Mouse (Mus musculus): ENCODE results near the gene Tdgf1. TPM values are rescaled to one million over a fixed set of nuclear protein-coding genes. Genes with fewer than 3 reads are reported as not detected.

The Tdgf1 gene
- polyA plus RNA-seq, 1 experiment: not detected

DNA sequence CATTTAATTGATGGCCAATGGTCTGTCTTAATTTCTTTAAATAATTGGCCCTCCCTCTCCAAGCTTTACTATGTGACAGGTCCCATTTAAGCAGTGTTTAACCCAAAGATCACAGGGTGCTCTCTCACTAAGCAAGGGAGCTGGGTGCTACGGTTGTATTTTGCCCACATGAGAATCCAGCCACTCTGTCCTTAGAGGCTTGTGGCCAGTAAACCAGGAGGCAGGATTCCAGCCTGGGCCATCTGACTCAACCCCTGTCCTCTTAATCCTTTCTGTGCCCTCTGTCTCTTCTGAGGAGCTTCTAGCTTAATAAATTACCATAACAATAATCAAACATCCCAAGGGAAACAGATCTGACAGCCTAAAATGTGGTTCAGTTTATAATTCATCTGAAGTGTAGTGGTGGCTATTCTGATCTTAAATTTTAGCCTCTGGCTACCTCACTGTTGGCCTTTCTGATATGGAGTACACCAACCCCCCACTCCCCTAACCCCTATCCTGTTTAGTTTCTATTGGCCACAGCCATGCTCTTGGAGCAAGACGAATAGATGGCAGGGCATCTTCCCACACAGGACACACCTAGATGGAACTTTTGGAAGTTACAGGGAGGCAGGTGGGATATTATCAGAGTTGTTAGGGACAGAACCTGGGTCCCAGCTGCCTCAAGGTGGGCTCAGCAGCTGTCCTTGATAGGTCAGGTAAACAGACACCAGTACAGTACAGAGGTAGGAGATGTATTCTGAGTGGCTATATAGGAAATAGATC, 8.9 kb upstream of the Tdgf1 start:
- H3K4me3 ChIP-seq (ENCODE audit: insufficient read depth, low read length): no peak overlapping the region
- H3K4me1 ChIP-seq (ENCODE audit: control insufficient read depth, insufficient read depth, low read length): 0 out of 2 replicates have a peak, but pooled peaks cover 3% of the 10 kb centered on the region
- TF ChIP-seq POLR2A (IDR thresholded peaks at IDR 0.05; ENCODE audit: borderline replicate concordance, low read depth, low read length) (no peak), CTCF (IDR thresholded peaks at IDR 0.05; ENCODE audit: low read depth, low read length) (no peak)
- H3K27ac ChIP-seq (ENCODE audit: insufficient read depth, low read depth, low read length): no peak overlapping the region

DNA sequence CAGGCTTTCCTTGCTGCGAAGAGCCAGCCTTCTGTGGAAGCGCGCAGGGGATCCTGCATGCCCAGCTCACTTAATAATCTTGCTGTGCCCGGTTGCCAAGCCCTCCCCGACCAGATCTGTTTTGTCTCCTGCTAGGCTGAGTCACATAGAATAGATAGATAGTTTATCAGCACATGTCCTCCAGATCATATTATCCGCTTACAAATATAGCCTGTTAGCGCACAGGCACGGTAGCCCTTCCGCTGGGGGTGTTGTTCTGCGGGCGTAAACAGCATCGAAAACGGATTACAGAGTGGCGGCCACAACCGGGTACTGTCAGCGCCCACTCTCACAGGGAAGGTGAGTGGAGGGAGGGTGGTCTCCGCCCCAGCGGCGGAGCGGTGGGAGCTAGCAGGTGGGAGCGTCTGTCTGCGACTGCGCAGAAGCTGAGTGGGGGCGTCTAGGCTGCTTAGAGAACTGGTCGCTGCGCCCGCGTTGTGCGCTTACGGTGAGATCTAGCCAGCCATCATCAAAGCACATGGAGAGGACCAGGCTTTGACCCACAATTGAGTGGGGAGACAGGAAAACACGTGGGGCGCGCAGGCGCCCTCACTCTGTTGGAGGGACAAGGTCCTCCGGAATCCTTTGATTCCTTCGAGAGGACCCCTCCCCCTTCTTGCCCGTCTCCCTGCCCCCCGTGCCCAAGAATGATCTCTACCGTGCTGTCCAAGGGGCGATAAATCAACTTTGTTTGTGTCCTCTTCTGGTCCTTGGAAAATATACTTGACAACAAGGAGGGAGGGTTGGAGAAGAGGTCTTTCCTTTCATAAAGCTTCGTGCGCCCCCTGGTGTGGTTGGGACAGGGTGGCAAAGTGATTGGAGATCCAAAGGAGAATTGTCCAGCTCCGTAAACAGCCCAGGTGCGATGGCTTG, 7.8 kb upstream of the Tdgf1 start:
- H3K4me3 ChIP-seq (ENCODE audit: insufficient read depth, low read length): peak overlapping the region; percentile 58

DNA sequence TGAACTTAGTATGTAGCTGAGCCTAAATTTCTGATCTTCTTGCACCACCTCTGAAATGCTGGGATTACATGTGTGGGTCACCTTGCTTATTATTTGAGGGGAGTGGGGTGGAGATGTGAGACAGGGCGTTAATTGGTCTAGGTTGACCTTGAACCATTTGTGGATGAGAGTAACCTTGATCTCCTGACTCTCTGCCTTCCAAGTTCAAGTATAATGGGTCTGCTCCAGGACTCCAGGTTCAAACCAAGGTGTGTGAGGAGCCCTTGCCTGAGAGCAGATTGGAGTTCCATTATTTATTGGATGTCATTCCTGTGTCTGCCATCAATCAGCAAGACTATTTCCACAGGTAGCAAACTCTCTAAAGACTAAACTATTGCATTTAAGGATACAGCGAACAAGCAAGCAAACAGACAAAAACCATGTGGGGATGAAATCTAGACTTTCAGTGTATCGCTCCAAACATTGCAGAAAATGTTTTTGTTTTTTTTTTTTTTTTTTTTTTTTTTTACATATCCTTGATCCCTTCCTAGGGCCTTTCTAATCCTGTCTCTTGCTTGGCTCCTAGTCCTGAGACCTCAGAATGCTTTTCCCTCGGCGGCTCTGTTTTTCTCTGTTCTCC, 7.1 kb upstream of the Tdgf1 start:
- no peak for TF ChIP-seq POLR2A (IDR thresholded peaks at IDR 0.05; ENCODE audit: borderline replicate concordance, low read depth, low read length)
- TF ChIP-seq CTCF (IDR thresholded peaks at IDR 0.05; ENCODE audit: low read depth, low read length): no peak
- Histone ChIP-seq H3K27ac (ENCODE audit: insufficient read depth, low read depth, low read length) (no peak overlapping the region), H3K4me1 (ENCODE audit: control insufficient read depth, insufficient read depth, low read length) (0 out of 2 replicates have a peak, but pooled peaks cover 3% of the 10 kb centered on the region), H3K4me3 (ENCODE audit: insufficient read depth, low read length) (no peak overlapping the region)

More for the DNA sequence above, 7.8 kb upstream of the Tdgf1 start:
- 0 out of 2 replicates have a peak, but pooled peaks cover 3% of the 10 kb centered on the region for H3K4me1 ChIP-seq (ENCODE audit: control insufficient read depth, insufficient read depth, low read length)
- TF ChIP-seq CTCF (IDR thresholded peaks at IDR 0.05; ENCODE audit: low read depth, low read length) (peak; percentile 32; the same call in 1 of the 2 replicates), POLR2A (IDR thresholded peaks at IDR 0.05; ENCODE audit: borderline replicate concordance, low read depth, low read length) (no peak)
- H3K27ac ChIP-seq (ENCODE audit: insufficient read depth, low read depth, low read length): no peak overlapping the region

DNA sequence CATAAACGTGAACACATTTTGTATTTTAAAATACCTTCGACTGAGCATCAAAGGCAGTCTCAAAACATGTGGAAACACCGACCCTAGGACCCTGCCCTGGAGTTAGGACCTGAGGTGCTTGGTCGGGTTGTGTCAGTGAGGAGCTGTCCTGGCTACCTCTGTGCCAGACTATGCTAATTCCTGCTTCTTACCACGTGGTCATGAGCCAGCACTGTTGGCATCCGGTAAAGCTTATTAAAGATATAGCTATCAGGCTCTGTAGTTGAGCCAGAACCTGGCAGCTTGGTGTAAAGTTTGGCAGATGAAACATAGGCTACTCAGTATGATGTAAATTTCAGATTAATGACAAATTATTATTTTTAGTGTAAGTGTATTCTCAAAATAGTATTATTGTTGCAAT, 6.4 kb upstream of the Tdgf1 start:
- 0 out of 2 replicates have a peak, but pooled peaks cover 3% of the 10 kb centered on the region for H3K4me1 ChIP-seq (ENCODE audit: control insufficient read depth, insufficient read depth, low read length)
- no peak overlapping the region for H3K27ac ChIP-seq (ENCODE audit: insufficient read depth, low read depth, low read length)
- no peak for TF ChIP-seq CTCF (IDR thresholded peaks at IDR 0.05; ENCODE audit: low read depth, low read length)
- H3K4me3 ChIP-seq (ENCODE audit: insufficient read depth, low read length): no peak overlapping the region

DNA sequence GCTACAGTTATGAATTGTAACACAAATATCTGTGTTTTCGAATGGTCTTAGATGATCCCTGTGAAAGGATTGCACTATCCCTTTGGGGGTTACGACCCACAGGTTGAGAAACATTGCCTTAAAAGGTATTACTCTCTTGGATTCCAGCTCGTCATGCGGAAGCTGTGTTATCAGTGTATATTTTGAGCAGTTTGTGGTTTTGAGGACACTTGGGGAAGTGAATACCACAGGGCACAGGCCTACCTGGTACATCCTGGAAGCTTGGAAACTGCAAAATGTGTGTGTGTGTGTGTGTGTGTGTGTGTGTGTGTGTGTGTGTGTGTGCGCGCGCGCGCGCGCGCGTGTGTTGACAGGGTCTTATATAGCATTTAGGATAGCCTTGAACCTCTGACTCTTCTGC, 5.9 kb upstream of the Tdgf1 start:
- TF ChIP-seq POLR2A (IDR thresholded peaks at IDR 0.05; ENCODE audit: borderline replicate concordance, low read depth, low read length): no peak
- no peak for TF ChIP-seq CTCF (IDR thresholded peaks at IDR 0.05; ENCODE audit: low read depth, low read length)
- Histone ChIP-seq H3K4me3 (ENCODE audit: insufficient read depth, low read length) (no peak overlapping the region), H3K27ac (ENCODE audit: insufficient read depth, low read depth, low read length) (no peak overlapping the region), H3K4me1 (ENCODE audit: control insufficient read depth, insufficient read depth, low read length) (0 out of 2 replicates have a peak, but pooled peaks cover 3% of the 10 kb centered on the region)

DNA sequence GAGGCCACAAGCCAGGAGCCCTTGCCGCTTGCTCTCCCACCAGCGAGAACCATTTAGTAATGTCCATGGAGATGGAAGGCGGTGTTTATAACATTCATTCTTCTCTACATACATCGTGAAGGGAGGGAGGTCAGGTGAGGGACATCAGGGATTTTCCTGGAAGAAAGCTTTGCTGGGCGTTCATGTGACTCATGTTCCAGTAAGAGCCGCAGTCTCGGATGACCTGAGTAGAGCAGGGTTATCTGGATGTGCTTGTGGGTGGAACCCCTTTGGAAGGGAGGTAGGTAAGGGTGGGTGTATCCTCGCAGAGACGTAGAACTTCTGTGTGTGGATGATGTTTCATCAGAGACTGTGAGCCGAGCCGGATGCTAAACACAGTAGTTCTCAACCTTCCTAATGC, 5.4 kb upstream of the Tdgf1 start, which contains the start of gene Lrrc2:
TSS of gene Lrrc2 (plus strand) at position 149 of the 400 bp plus-strand sequence.
- no peak within 1 kb of the TSS for H3K4me3 ChIP-seq (ENCODE audit: insufficient read depth, low read length)
- H3K4me1 ChIP-seq (ENCODE audit: control insufficient read depth, insufficient read depth, low read length): 0 out of 2 replicates have a peak, but pooled peaks cover 3% of the 10 kb centered on the region
- H3K27ac ChIP-seq (ENCODE audit: insufficient read depth, low read depth, low read length): no peak within 1 kb of the TSS
- TF ChIP-seq POLR2A (IDR thresholded peaks at IDR 0.05; ENCODE audit: borderline replicate concordance, low read depth, low read length) (no peak), CTCF (IDR thresholded peaks at IDR 0.05; ENCODE audit: low read depth, low read length) (no peak)

DNA sequence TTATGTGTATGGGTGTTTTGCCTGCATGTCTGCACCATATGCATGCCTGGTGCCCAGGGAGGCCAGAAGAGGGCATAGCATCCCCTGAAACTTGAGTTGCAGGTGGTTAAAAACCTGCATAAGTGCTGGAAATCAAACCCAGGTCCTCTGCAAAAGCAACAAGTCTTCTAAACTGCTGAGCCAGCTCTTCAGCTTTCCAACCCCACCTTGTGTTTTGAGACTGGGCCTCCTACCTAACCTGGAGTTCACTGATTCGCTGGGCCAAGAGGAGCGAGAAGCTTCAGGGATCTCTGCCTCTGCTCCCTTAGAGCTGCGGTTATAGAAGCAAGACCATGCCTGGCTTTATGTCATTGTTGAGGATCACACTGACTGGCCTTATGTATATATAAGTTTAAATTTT, 4.2 kb upstream of the Tdgf1 start:
- H3K4me3 ChIP-seq (ENCODE audit: insufficient read depth, low read length): no peak overlapping the region
- no peak overlapping the region for H3K27ac ChIP-seq (ENCODE audit: insufficient read depth, low read depth, low read length)
- TF ChIP-seq CTCF (IDR thresholded peaks at IDR 0.05; ENCODE audit: low read depth, low read length) (no peak), POLR2A (IDR thresholded peaks at IDR 0.05; ENCODE audit: borderline replicate concordance, low read depth, low read length) (no peak)
- H3K4me1 ChIP-seq (ENCODE audit: control insufficient read depth, insufficient read depth, low read length): 0 out of 2 replicates have a peak, but pooled peaks cover 3% of the 10 kb centered on the region

DNA sequence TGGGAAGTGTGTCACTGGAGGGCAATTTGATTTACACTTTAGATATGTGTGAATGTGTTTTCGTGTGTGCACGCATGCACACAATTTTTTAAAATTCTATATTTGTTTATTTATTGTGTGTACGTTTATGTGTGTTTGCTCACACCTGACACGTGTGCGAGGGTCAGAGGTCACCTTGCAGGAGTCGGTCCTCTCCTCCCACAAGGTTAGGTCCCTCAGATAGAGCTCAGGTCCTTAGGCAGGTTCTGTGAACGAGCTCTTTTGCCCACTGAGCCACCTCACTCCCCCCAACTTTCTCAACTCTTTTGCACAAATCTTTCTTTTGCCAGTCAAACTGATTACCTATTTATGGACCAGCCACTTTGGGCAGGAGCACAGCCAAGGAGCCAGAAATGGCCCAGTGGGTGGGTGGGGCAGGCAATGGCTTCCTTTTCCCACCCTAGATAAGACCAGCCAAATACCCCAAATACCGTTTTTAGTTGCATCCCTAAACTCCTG, 2.9 kb upstream of the Tdgf1 start:
- H3K4me3 ChIP-seq (ENCODE audit: insufficient read depth, low read length): no peak overlapping the region
- H3K27ac ChIP-seq (ENCODE audit: insufficient read depth, low read depth, low read length): no peak overlapping the region
- TF ChIP-seq CTCF (IDR thresholded peaks at IDR 0.05; ENCODE audit: low read depth, low read length): no peak
- no peak for TF ChIP-seq POLR2A (IDR thresholded peaks at IDR 0.05; ENCODE audit: borderline replicate concordance, low read depth, low read length)
- H3K4me1 ChIP-seq (ENCODE audit: control insufficient read depth, insufficient read depth, low read length): no peaks in the 10 kb centered on the region

DNA sequence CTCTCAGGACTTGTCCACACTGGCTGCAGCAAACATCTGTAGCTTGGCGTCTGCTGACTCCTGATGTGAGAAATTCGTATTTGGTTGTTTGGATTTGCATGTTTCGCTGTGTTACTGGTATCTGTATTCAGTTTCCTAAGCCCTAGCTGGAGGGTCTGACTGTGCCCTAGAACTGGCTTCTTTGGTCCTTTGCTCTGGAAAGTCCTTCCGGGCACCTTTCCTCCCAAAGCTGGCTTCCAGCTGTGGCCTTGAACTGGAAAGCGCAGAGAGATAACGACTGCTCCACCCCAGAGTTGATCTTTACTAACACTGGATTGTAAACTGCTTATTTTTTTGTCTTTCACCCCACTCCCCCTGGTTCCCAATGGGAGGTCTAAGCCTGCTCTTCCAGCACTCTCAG, 1.9 kb upstream of the Tdgf1 start:
- Histone ChIP-seq H3K27ac (ENCODE audit: insufficient read depth, low read depth, low read length) (no peak overlapping the region), H3K4me1 (ENCODE audit: control insufficient read depth, insufficient read depth, low read length) (no peaks in the 10 kb centered on the region), H3K4me3 (ENCODE audit: insufficient read depth, low read length) (no peak overlapping the region)
- TF ChIP-seq CTCF (IDR thresholded peaks at IDR 0.05; ENCODE audit: low read depth, low read length) (no peak), POLR2A (IDR thresholded peaks at IDR 0.05; ENCODE audit: borderline replicate concordance, low read depth, low read length) (no peak)

All from bone marrow macrophage, adult 2 months (primary cell).